Mouse (Mus musculus) lung, adult 2 months (tissue): ENCODE data around the gene Otud7a.

Experiments used
- CTCF ChIP-seq: fragments of 200-500 bp; IDR thresholded peaks from 2 replicates; pipeline ENCODE4 v1.5.1; 2011; ENCODE audit warnings: mild to moderate bottlenecking, low read length, control low read depth; ENCODE audit not compliant: insufficient read depth
- POLR2A ChIP-seq: fragments of 200-500 bp; IDR thresholded peaks from 2 replicates; pipeline ENCODE4 v1.6.1; 2011; ENCODE audit warnings: low read depth, mild to moderate bottlenecking, control low read depth, low read length, borderline replicate concordance; ENCODE audit errors: extremely low read depth

DNA sequence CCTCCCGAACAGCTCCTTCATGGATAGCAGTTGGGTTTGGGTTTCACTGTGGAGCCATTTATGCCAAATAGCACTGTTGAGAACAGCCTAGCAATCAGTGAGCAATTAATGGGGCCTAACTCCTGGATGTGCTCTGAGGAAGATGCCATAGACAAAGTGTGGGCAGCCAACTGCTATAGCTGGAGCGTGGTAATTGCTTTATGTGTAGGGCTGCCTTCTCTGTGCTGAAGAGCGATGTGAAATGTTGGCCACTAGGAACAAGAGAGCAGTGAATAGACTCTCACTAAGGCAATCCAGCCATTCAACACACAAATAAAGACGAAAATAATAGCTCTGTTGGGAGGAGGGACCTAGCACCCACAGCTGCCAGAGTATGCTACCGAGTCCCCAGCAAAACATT is 345.2 kb downstream of the Otud7a start:
- TF ChIP-seq CTCF (no peak), POLR2A (no peak)
